Mouse (Mus musculus): Measurements from ENCODE around the gene Dnajc1. TPM values are rescaled to one million over a fixed set of nuclear protein-coding genes. Genes with fewer than 3 reads are reported as not detected.

Gene Dnajc1
- polyA plus RNA-seq, 1 experiment, result 14.9 TPM

GRCm38 (mm10) chr2:18232883-18233567 is 159.6 kb downstream of the Dnajc1 start:
- TF ChIP-seq POLR2A (IDR thresholded peaks at IDR 0.05; ENCODE audit: extremely low read depth, insufficient read depth, low read length), result no peak
- no peak for TF ChIP-seq CTCF (IDR thresholded peaks at IDR 0.05; ENCODE audit: extremely low read depth, insufficient read depth, low read length)
- no peak overlapping the region for H3K4me3 ChIP-seq (ENCODE audit: insufficient read depth, low read length)
- H3K27ac ChIP-seq (ENCODE audit: insufficient read depth, low read length), result no peak overlapping the region
- no peaks in the 10 kb centered on the region; the same call in 1 of the 2 replicates for H3K4me1 ChIP-seq (ENCODE audit: control insufficient read depth, insufficient read depth, low read length)

GRCm38 (mm10) chr2:18231143-18231542 is 161.5 kb downstream of the Dnajc1 start:
- Histone ChIP-seq H3K27ac (ENCODE audit: insufficient read depth, low read length) (no peak overlapping the region), H3K4me1 (ENCODE audit: control insufficient read depth, insufficient read depth, low read length) (no peaks in the 10 kb centered on the region; the same call in 1 of the 2 replicates), H3K4me3 (ENCODE audit: insufficient read depth, low read length) (no peak overlapping the region)
- TF ChIP-seq CTCF (IDR thresholded peaks at IDR 0.05; ENCODE audit: extremely low read depth, insufficient read depth, low read length), result no peak

- no peak overlapping the region for H3K4me3 ChIP-seq (ENCODE audit: insufficient read depth, low read length)
- no peak overlapping the region for H3K27ac ChIP-seq (ENCODE audit: insufficient read depth, low read length)
- no peak for TF ChIP-seq CTCF (IDR thresholded peaks at IDR 0.05; ENCODE audit: extremely low read depth, insufficient read depth, low read length)
- no peak for TF ChIP-seq POLR2A (IDR thresholded peaks at IDR 0.05; ENCODE audit: extremely low read depth, insufficient read depth, low read length)
- H3K4me1 ChIP-seq (ENCODE audit: control insufficient read depth, insufficient read depth, low read length), result no peaks in the 10 kb centered on the region; the same call in 1 of the 2 replicates
Measured at GRCm38 (mm10) chr2:18229279-18229678, 163.4 kb downstream of the Dnajc1 start.

- no peak overlapping the region for H3K4me3 ChIP-seq (ENCODE audit: insufficient read depth, low read length)
- no peak for TF ChIP-seq CTCF (IDR thresholded peaks at IDR 0.05; ENCODE audit: extremely low read depth, insufficient read depth, low read length)
- TF ChIP-seq POLR2A (IDR thresholded peaks at IDR 0.05; ENCODE audit: extremely low read depth, insufficient read depth, low read length), result no peak
- no peaks in the 10 kb centered on the region for H3K4me1 ChIP-seq (ENCODE audit: control insufficient read depth, insufficient read depth, low read length)
- H3K27ac ChIP-seq (ENCODE audit: insufficient read depth, low read length), result no peak overlapping the region
Measured at GRCm38 (mm10) chr2:18228486-18229062, 164.1 kb downstream of the Dnajc1 start.

GRCm38 (mm10) chr2:18219569-18219968 is 173.1 kb downstream of the Dnajc1 start:
- Histone ChIP-seq H3K4me3 (ENCODE audit: insufficient read depth, low read length) (no peak overlapping the region), H3K4me1 (ENCODE audit: control insufficient read depth, insufficient read depth, low read length) (peaks cover 2% of the 10 kb centered on the region; the same call in 1 of the 2 replicates), H3K27ac (ENCODE audit: insufficient read depth, low read length) (no peak overlapping the region)
- TF ChIP-seq POLR2A (IDR thresholded peaks at IDR 0.05; ENCODE audit: extremely low read depth, insufficient read depth, low read length) (no peak), CTCF (IDR thresholded peaks at IDR 0.05; ENCODE audit: extremely low read depth, insufficient read depth, low read length) (no peak)

GRCm38 (mm10) chr2:18219136-18219535 is 173.5 kb downstream of the Dnajc1 start:
- no peak overlapping the region for H3K4me3 ChIP-seq (ENCODE audit: insufficient read depth, low read length)
- TF ChIP-seq POLR2A (IDR thresholded peaks at IDR 0.05; ENCODE audit: extremely low read depth, insufficient read depth, low read length), result no peak
- no peak for TF ChIP-seq CTCF (IDR thresholded peaks at IDR 0.05; ENCODE audit: extremely low read depth, insufficient read depth, low read length)
- no peak overlapping the region for H3K27ac ChIP-seq (ENCODE audit: insufficient read depth, low read length)
- peaks cover 2% of the 10 kb centered on the region; the same call in 1 of the 2 replicates for H3K4me1 ChIP-seq (ENCODE audit: control insufficient read depth, insufficient read depth, low read length)

GRCm38 (mm10) chr2:18218500-18218899 is 174.1 kb downstream of the Dnajc1 start:
- no peak for TF ChIP-seq CTCF (IDR thresholded peaks at IDR 0.05; ENCODE audit: extremely low read depth, insufficient read depth, low read length)
- no peak for TF ChIP-seq POLR2A (IDR thresholded peaks at IDR 0.05; ENCODE audit: extremely low read depth, insufficient read depth, low read length)
- H3K27ac ChIP-seq (ENCODE audit: insufficient read depth, low read length), result no peak overlapping the region; the same call in 1 of the 2 replicates
- peaks cover 2% of the 10 kb centered on the region; the same call in 1 of the 2 replicates for H3K4me1 ChIP-seq (ENCODE audit: control insufficient read depth, insufficient read depth, low read length)
- no peak overlapping the region for H3K4me3 ChIP-seq (ENCODE audit: insufficient read depth, low read length)

GRCm38 (mm10) chr2:18217867-18218266 is 174.8 kb downstream of the Dnajc1 start:
- no peak overlapping the region for H3K4me3 ChIP-seq (ENCODE audit: insufficient read depth, low read length)
- no peak for TF ChIP-seq CTCF (IDR thresholded peaks at IDR 0.05; ENCODE audit: extremely low read depth, insufficient read depth, low read length)
- TF ChIP-seq POLR2A (IDR thresholded peaks at IDR 0.05; ENCODE audit: extremely low read depth, insufficient read depth, low read length), result no peak
- no peak overlapping the region for H3K27ac ChIP-seq (ENCODE audit: insufficient read depth, low read length)
- peaks cover 2% of the 10 kb centered on the region; the same call in 1 of the 2 replicates for H3K4me1 ChIP-seq (ENCODE audit: control insufficient read depth, insufficient read depth, low read length)

- H3K4me1 ChIP-seq (ENCODE audit: control insufficient read depth, insufficient read depth, low read length), result peaks cover 2% of the 10 kb centered on the region; the same call in 1 of the 2 replicates
- H3K27ac ChIP-seq (ENCODE audit: insufficient read depth, low read length), result no peak overlapping the region
- no peak overlapping the region for H3K4me3 ChIP-seq (ENCODE audit: insufficient read depth, low read length)
- TF ChIP-seq POLR2A (IDR thresholded peaks at IDR 0.05; ENCODE audit: extremely low read depth, insufficient read depth, low read length), result no peak
- TF ChIP-seq CTCF (IDR thresholded peaks at IDR 0.05; ENCODE audit: extremely low read depth, insufficient read depth, low read length), result no peak
Measured at GRCm38 (mm10) chr2:18214031-18214430, 178.6 kb downstream of the Dnajc1 start.

GRCm38 (mm10) chr2:18209948-18210347 is 182.7 kb downstream of the Dnajc1 start:
- no peak overlapping the region for H3K4me3 ChIP-seq (ENCODE audit: insufficient read depth, low read length)
- H3K4me1 ChIP-seq (ENCODE audit: control insufficient read depth, insufficient read depth, low read length), result peaks cover 5% of the 10 kb centered on the region; the same call in 1 of the 2 replicates
- no peak overlapping the region for H3K27ac ChIP-seq (ENCODE audit: insufficient read depth, low read length)
- no peak for TF ChIP-seq POLR2A (IDR thresholded peaks at IDR 0.05; ENCODE audit: extremely low read depth, insufficient read depth, low read length)
- no peak for TF ChIP-seq CTCF (IDR thresholded peaks at IDR 0.05; ENCODE audit: extremely low read depth, insufficient read depth, low read length)
